Mouse (Mus musculus) CD8-positive naive resting alpha-beta T cell, adult 2 months (primary cell): ENCODE data around the gene Sh3pxd2a.

Experiments
- DNase-seq, 2 experiments: peaks; one replicate each; pipeline ENCODE4 v3.0.0; 2022; ENCODE audit warnings: low read depth in 2 of 2, low spot score in 2 of 2

Sh3pxd2a gene

GRCm38 (mm10) chr19:47492422-47492821 is 28.2 kb upstream of the Sh3pxd2a start:
- DNase-seq = no peak

GRCm38 (mm10) chr19:47491853-47492252 is 27.7 kb upstream of the Sh3pxd2a start:
- no peak for DNase-seq

DNA sequence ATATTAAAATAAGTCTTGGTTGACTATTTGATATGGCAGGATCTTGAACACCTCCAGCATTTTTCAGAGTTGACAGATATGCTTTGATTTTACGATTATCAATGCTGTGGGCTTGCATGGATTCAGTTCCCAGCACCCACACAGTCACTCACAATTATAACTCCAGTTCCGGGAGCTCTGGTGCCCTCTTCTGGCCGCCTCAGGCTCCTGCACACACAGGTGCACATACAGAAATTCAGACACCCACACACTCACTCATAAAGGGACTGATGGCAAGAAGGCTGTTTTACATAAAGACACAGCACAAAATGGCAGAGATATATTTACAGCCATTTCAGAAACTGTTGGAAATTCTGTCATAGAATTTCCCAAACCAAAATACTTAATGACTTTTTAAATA is 25.0 kb upstream of the Sh3pxd2a start:
- DNase-seq = no peak

GRCm38 (mm10) chr19:47488250-47488649 is 24.0 kb upstream of the Sh3pxd2a start:
- DNase-seq = peak in 1 of 2 experiments; percentile 20

DNA sequence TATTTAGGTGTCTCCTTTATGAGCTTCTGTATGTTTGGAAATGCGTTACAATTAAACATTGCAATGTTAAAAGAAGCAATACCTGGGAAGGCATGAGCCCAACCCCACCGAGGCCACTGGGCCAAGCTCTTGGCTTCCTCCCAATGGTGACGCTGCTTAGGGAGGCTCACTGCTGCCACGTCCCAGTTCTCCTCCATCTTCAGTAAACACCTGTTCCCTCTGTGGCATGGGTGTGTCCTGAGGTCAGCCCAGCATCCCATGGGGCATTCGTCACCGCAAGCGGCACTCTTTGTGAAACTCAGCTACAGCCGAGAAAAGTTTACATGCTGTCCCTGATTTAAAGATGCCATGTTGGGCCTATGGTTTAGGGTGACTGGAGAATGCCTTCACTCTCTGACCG is 23.4 kb upstream of the Sh3pxd2a start:
- DNase-seq = no peak

- no peak for DNase-seq
These were observed 21.9 kb upstream of the Sh3pxd2a start for GRCm38 (mm10) chr19:47485997-47486566.

- DNase-seq = no peak
These were observed 19.9 kb upstream of the Sh3pxd2a start for GRCm38 (mm10) chr19:47484110-47484509.

DNA sequence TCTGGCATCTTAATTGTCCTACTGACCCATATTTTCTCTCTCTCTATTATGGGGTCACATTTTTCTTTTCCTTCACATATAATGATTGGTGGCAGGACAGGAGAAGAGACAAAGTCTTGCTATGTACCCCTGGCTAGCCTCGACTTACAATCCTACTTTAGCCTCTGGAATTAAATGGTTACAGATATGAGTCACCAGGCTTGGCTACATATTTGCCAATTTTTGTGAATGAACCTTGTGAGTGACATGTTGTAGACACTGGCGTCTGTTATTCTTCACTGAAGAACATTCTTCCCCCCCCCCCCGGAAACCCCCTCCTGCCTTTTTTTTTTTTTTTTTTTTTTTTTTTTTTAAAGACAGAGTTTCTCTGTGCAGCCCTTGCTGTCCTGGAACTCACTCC is 19.1 kb upstream of the Sh3pxd2a start:
- DNase-seq = no peak

DNA sequence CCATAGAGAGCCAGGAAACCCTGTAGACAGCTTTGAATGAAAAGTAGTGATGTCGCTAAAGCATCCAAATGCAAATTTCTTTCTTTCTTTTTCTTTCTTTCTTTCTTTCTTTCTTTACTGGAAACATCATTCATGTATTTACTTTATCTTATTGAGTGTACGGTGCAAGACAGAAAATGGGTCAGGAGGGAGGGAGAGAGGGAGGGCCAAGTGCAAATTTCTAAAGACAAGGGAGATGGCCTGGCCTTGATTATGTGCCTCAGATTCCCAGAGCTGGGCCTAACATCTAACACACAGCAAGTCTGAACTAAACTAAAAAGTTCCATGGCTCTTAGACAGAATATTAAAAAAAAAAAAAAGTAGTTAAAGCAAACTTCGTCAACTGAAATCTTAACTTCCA is 9.3 kb upstream of the Sh3pxd2a start:
- no peak for DNase-seq

DNA sequence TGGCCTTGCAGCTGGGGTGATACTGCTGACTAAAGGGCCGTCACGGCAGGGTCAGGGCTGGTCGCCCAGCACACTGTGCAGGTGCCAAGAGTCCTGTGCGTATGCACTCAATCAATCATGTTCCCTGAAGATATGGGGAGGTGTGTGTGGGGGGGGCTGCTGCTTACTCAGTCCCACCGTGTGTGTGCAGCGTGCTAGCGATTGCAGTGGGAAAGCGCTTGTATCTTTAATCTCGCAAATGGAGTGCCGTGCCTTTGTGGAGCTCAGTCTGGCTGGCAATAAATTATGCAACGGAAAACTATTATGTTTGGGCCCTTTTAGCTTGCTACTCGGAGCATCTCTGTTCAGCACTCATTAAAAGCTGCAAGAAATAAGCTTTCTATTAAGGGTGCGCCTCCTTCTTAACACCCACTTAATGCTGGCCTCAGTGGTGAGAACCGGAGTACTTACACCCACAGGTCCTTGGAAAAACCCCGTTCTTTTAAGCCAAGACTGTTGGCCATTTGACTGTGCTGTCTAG is 8.7 kb upstream of the Sh3pxd2a start:
- DNase-seq = no peak

DNA sequence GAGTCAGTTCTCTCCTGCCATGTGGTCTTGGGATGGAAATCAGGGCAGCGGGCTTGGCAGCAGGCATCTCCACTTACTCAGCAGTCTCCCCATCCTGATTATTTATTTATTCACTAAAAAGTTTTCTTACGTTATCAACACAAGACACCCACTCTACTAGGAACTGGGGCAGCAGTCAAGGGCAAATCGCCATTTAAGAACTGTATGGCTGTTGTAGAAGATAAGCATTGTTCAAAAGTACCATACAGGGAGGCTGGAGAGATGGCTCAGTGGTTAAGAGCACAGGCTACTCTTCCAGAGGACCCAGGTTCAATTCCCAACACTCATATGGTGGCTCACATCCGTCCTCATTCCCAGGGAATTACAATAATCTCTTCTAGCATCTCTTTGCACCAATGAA is 7.6 kb upstream of the Sh3pxd2a start:
- DNase-seq = no peak

DNA sequence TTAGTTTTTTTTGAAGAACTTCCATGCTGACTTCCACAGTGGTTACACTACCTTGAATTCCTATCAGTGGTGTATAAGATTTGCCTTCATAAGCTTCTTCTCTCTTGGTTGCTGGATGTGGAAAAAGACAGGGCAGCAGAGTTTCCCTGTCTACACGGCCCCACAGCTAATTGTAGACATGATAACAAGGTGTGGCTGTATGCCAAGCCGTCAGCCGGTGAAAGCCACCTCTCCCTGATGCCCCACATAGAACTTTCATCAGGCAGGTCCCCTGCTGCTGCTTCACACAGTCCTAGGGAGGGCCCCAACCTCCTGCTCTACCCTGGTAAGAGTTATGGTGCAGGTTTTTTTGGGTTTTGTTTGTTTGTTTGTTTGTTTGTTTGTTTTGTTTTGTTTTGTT is 4.5 kb upstream of the Sh3pxd2a start:
- DNase-seq = no peak

- no peak for DNase-seq
These were observed 2.6 kb upstream of the Sh3pxd2a start for GRCm38 (mm10) chr19:47466775-47467174.

GRCm38 (mm10) chr19:47465467-47465866 is 1.3 kb upstream of the Sh3pxd2a start:
- DNase-seq = no peak

DNA sequence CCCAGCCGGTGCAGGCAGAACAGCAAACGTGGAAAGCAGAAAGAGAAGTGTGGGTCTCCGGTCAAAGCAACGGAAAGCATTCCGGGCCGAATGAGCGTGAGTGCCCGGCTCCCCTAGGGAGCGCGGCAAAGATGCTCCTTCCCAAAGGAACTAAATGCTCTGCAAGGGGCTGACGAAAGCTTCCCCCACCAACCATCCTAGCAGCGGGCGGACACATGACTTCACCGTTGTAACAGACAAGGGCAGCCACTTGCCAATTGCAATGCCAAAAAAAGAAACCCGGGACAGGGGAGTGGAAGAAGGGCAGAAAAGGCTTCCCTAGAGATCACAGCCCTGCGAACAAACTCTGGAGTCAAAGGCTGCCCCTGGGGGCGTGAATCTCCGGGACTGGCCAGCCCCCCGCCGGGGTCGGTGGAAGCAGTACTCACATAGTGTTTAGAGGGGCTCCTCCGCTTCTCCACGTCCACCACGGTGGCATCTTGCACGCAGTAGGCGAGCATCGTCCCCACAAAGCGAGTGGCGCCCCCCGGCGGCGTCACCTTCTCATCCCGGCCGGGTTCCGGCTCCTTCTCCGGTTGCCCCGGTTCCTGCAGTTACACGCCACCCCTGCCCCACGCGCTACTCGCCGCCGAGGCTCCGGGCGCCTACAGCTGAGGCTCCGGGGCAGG is 431 bp downstream of the Sh3pxd2a start:
- peak; percentile 66 to 77 for DNase-seq

DNA sequence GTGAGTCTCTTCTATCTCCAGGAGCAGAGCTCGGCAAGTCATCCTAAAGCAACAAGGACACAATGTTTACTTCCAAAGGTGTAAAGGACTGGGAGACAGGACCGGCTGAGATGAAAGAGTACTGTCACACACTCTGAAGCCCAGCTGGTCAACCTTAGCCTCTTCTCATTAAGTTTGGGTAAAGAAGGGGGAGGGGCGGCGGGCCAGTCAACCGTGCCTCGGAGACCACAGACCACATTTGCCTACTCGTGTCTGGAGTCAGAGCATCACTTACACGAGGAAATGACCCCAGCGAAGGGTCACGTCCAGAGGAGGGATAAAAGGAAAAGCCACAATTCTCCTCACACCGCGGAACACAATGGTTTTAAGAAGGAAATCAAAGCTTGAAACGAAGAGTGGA is 995 bp downstream of the Sh3pxd2a start:
- DNase-seq = no peak

- DNase-seq = no peak
These were observed 1.5 kb downstream of the Sh3pxd2a start for GRCm38 (mm10) chr19:47462725-47463124.

DNA sequence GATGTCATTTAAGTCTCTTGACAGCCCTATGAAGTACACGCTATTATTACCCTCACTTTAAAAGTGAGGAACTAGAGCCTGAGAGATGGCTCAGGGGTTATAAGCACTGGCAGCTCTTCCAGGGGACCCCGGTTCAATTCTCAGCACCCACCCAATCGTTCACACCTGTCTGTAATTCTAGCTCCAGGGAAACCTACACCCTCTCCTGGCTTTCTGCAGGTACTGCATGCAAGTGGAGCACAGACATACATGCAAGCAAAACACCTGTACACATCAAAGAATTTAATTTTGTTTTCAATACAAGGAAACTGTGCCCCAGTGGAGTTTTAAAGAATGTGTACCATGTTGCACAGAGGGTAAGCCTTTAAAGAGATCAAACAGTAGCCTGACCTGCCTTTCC is 2.4 kb downstream of the Sh3pxd2a start:
- DNase-seq = no peak

- no peak for DNase-seq
These were observed 2.8 kb downstream of the Sh3pxd2a start for GRCm38 (mm10) chr19:47461386-47461785.

DNA sequence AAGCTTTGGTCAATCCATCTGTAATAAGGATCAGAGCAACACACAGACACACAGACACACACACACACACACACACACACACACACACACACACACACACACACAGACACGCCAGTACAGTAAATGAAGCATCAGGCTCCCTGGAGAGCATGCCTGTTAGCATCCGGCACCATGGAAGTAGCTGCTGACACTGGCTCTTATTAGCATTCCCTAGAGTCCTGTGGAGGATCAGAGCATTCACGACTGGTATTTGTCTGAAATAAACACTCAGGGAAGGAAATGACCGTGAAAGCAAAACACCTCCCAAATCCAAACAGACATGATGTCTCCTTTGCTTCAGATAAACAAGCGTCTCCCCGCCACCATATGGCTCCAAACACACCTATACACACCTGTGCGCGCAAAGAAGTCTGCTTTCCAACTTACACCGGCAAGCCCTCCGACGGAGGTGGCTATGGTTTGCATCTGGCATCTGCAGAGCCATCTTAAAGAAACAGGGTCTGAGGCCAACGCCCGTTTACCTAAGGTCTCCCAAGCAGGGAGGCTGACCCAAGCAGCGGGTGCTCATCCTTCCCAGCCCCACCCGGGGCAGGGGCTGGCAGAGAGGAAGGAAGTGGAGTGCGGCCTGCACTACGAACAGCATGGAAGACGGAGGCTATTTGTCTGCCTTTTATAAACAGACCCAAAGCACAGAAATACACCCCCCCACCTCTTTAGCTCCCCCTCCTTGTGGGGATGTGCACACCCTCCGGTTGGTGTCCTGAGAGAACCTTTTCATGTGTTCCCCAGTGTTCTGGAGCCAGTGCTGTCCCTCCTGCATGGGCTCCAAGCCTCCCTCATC is 3.9 kb downstream of the Sh3pxd2a start:
- no peak for DNase-seq

GRCm38 (mm10) chr19:47459214-47459613 is 5.0 kb downstream of the Sh3pxd2a start:
- no peak for DNase-seq
